Mouse (Mus musculus) MEL (cell line): ENCODE measurements at regions not wholly inside any gene's neighbourhood (a gene's known extent, or its start where the extent isn't known, plus 50 kb on each side); places are given as distances from the start of the nearest gene placed in this dataset.
A peak's percentile ranks its signal among the peaks of the same experiment; 100 is the strongest.
"Not testable (repeated sequence)": the region's sequence is repeated elsewhere in the genome, so short reads cannot be mapped to it uniquely, and the experiment has no call there.

ENCODE experiments used
- DNase-seq: peaks from one replicate; pipeline ENCODE4 v3.0.0; 2011; ENCODE audit warnings: low read depth, low spot score
- H3K27ac ChIP-seq: 2 replicates; pipeline ENCODE4 v1.5.1; 2012; ENCODE audit warnings: low read depth, mild to moderate bottlenecking, control low read depth, low read length, moderate library complexity; ENCODE audit not compliant: control insufficient read depth
- H3K27me3 ChIP-seq, 2 experiments: fragments of 150-350 bp in 1 of 2; sonication (generic) in 1 of 2; 2 replicates each; pipeline ENCODE4 v1.6.1; 2012; ENCODE audit warnings: low read length in 2 of 2, mild to moderate bottlenecking in 2 of 2, improper control_type of control experiment in 1 of 2, moderate library complexity in 1 of 2; ENCODE audit not compliant: insufficient read depth in 2 of 2, control insufficient read depth in 1 of 2
- H3K36me3 ChIP-seq, 2 experiments: 2 replicates each; pipeline ENCODE4 v1.6.1; 2012 to 2014; ENCODE audit warnings: low read length in 2 of 2, improper control_type of control experiment in 1 of 2, inconsistent platforms in 1 of 2, mild to moderate bottlenecking in 1 of 2; ENCODE audit not compliant: insufficient read depth in 2 of 2, control insufficient read depth in 1 of 2
- H3K4me1 ChIP-seq, 2 experiments: fragments of 150-350 bp in 1 of 2; sonication (generic) in 1 of 2; 2 replicates each; pipeline ENCODE4 v1.6.1; 2012; ENCODE audit warnings: low read length in 2 of 2, improper control_type of control experiment in 1 of 2, mild to moderate bottlenecking in 1 of 2; ENCODE audit not compliant: insufficient read depth in 2 of 2, control insufficient read depth in 1 of 2
- H3K4me3 ChIP-seq, 2 experiments: fragments of 150-350 bp in 1 of 2; sonication (generic) in 1 of 2; 2 replicates each; pipeline ENCODE4 v1.5.1; 2012; ENCODE audit warnings: low read depth in 2 of 2, low read length in 2 of 2, mild to moderate bottlenecking in 2 of 2, moderate library complexity in 2 of 2, control low read depth in 1 of 2, improper control_type of control experiment in 1 of 2; ENCODE audit not compliant: control insufficient read depth in 1 of 2, insufficient read depth in 1 of 2
- H3K79me2 ChIP-seq: 2 replicates; pipeline ENCODE4 v1.6.1; 2012; ENCODE audit warnings: mild to moderate bottlenecking, low read length, moderate library complexity; ENCODE audit not compliant: control insufficient read depth, poor library complexity, insufficient read depth
- H3K9ac ChIP-seq: 2 replicates; pipeline ENCODE4 v1.6.1; 2012; ENCODE audit warnings: low read depth, mild to moderate bottlenecking, control low read depth, low read length, moderate library complexity; ENCODE audit not compliant: control insufficient read depth, poor library complexity, severe bottlenecking
- H3K9me3 ChIP-seq: fragments of 150-350 bp; sonication (generic); replicated peaks from 2 replicates; pipeline ENCODE4 v1.6.1; 2012; ENCODE audit warnings: mild to moderate bottlenecking, low read length, improper control_type of control experiment, moderate library complexity; ENCODE audit not compliant: insufficient read depth
- E2F4 ChIP-seq: IDR thresholded peaks from 2 replicates; pipeline ENCODE4 v1.6.1; 2011; ENCODE audit warnings: low read depth, low read length, improper control_type of control experiment, borderline replicate concordance
- EP300 ChIP-seq, 2 experiments: IDR thresholded peaks; 2 replicates each; pipeline ENCODE4 v1.6.1; 2011; ENCODE audit warnings: improper control_type of control experiment in 2 of 2, low read length in 2 of 2, low read depth in 1 of 2, mild to moderate bottlenecking in 1 of 2
- ETS1 ChIP-seq: IDR thresholded peaks from 2 replicates; pipeline ENCODE4 v1.6.1; 2012; ENCODE audit warnings: low read depth, mild to moderate bottlenecking, inconsistent platforms, low read length, improper control_type of control experiment, moderate library complexity
- KAT2A ChIP-seq: conservative IDR thresholded peaks from 2 replicates; pipeline ENCODE4 v1.6.1; 2012; ENCODE audit warnings: low read depth, low read length, improper control_type of control experiment, inconsistent platforms
- MEF2A ChIP-seq: IDR thresholded peaks from 2 replicates; pipeline ENCODE4 v1.6.1; 2014; ENCODE audit warnings: low read depth, mild to moderate bottlenecking, inconsistent platforms, low read length, improper control_type of control experiment; ENCODE audit not compliant: poor library complexity, insufficient replicate concordance, severe bottlenecking; ENCODE audit errors: extremely low read depth
- MYB ChIP-seq: IDR thresholded peaks from 2 replicates; pipeline ENCODE4 v1.6.1; 2011; ENCODE audit warnings: mild to moderate bottlenecking, low read depth, low read length, improper control_type of control experiment
- SMC3 ChIP-seq: IDR thresholded peaks from 2 replicates; pipeline ENCODE4 v1.6.1; 2011; ENCODE audit warnings: low read depth, low read length, improper control_type of control experiment
- TAL1 ChIP-seq: IDR thresholded peaks from 2 replicates; pipeline ENCODE4 v1.6.1; 2012; ENCODE audit warnings: mild to moderate bottlenecking, inconsistent platforms, low read length, moderate library complexity, mixed read lengths
- TBP ChIP-seq: IDR thresholded peaks from 2 replicates; pipeline ENCODE4 v1.8.0; 2011; ENCODE audit warnings: low read depth, low read length, improper control_type of control experiment
- USF1 ChIP-seq: IDR thresholded peaks from 2 replicates; pipeline ENCODE4 v1.6.1; 2014; ENCODE audit warnings: low read depth, mild to moderate bottlenecking, inconsistent platforms, low read length, improper control_type of control experiment, moderate library complexity
- USF2 ChIP-seq, 2 experiments: IDR thresholded peaks; 2 replicates each; pipeline ENCODE4 v1.6.1; 2011 to 2012; ENCODE audit warnings: improper control_type of control experiment in 2 of 2, low read length in 2 of 2, borderline replicate concordance in 1 of 2, inconsistent platforms in 1 of 2, low read depth in 1 of 2, mild to moderate bottlenecking in 1 of 2; ENCODE audit not compliant: insufficient read depth in 1 of 2
- ZC3H11A ChIP-seq: IDR thresholded peaks from 2 replicates; pipeline ENCODE4 v1.6.1; 2012; ENCODE audit warnings: low read depth, mild to moderate bottlenecking, inconsistent platforms, low read length, improper control_type of control experiment
- ZNF384 ChIP-seq: IDR thresholded peaks from 2 replicates; pipeline ENCODE4 v1.6.1; 2012; ENCODE audit warnings: low read depth, mild to moderate bottlenecking, inconsistent platforms, low read length, improper control_type of control experiment

DNA sequence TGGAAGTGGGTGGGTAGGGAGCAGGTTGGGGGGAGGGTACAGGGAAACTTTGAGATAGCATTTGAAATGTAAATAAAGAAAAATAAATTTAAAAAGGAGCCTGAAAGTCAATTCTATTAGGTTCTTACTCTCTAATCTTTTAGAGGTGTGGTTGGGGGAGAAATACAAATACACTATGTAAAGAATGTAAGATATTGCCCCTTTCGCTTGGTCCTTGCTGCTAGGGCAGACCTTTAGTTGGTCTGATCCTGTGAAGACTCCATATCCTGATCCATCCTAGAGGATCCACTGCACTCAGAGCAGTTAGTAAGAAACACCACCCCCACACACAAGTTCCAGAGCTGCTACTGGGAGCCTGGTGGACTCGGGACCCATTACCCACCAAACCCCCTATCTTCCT is 412.7 kb downstream of the Rpia start:
- not testable (repeated sequence) for H3K36me3 ChIP-seq, H3K27me3 ChIP-seq, H3K9ac ChIP-seq, H3K9me3 ChIP-seq, H3K4me1 ChIP-seq, H3K4me3 ChIP-seq, DNase-seq, H3K27ac ChIP-seq, H3K79me2 ChIP-seq

DNA sequence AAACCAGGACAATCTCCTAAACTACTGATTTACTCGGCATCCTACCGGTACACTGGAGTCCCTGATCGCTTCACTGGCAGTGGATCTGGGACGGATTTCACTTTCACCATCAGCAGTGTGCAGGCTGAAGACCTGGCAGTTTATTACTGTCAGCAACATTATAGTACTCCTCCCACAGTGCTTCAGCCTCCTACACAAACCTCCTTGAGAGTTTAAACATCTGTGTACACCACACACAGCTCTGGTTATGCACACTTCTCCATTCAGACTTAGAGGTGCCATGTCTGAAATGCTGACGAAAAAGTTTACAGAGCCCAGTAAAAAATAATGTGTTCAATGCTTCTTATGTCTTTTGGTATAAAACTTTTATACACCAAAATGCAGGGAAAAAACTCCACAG is 420.2 kb downstream of the Rpia start:
- DNase-seq, H3K27me3 ChIP-seq, H3K9ac ChIP-seq, H3K36me3 ChIP-seq, H3K4me3 ChIP-seq, H3K4me1 ChIP-seq, H3K27ac ChIP-seq, H3K9me3 ChIP-seq, H3K79me2 ChIP-seq: not testable (repeated sequence)

DNA sequence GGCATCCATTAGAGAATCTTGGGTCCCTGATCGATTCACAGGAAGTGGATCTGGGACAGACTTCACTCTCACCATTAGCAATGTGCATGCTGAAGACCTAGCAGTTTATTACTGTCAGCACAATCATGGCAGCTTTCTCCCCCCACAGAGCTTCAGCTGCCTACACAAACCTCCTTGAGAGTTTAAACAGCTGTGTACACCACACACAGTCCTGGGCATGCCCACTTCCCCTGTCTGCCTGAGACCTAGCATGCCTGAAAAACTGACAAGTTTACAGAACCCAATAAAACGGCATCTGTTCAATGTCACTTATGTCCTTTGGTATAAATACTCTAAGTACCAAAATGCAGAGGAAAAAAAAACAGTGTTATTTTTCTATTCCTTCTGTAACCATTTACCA is 435.7 kb downstream of the Rpia start:
- no peaks in the 10 kb centered on the region for H3K79me2 ChIP-seq
- H3K4me3 ChIP-seq, result no peak overlapping the region
- DNase-seq, result no peak
- no peak overlapping the region for H3K9ac ChIP-seq
- H3K27me3 ChIP-seq, result no peaks in the 10 kb centered on the region
- H3K27ac ChIP-seq, result no peak overlapping the region
- H3K9me3 ChIP-seq, result no peaks in the 10 kb centered on the region
- TF ChIP-seq ZC3H11A (no peak), MEF2A (no peak), EP300 (IDR thresholded peaks at IDR 0.05; ENCODE audit: low read depth in 1 of 2, low read length in 2 of 2) (no peak), SMC3 (no peak), KAT2A (no peak), MYB (no peak), USF2 (IDR thresholded peaks at IDR 0.05; ENCODE audit: borderline replicate concordance in 1 of 2, insufficient read depth in 1 of 2, low read depth in 1 of 2, low read length in 2 of 2) (no peak), USF1 (no peak), TAL1 (no peak)
- TF ChIP-seq, all 39 proteins: peak for 0
- no peaks in the 10 kb centered on the region for H3K36me3 ChIP-seq
- no peaks in the 10 kb centered on the region for H3K4me1 ChIP-seq

DNA sequence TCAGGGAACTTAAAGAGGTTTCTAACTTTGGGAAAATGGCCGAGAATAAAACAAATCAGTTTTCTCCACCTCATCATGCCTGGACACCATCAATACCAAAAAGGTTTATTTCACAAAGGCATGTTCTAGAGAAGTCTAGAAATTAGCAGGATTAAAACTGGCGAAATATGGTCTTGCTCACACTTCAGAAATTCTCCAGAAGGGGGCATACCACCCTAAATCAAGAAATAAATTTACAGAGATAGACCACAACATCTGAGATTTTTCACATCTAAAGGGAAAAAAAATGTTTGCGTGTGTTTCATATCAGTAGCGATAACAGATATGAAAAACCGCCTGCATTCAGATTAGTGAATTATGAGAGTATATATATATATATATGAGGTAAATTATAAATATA is 449.9 kb downstream of the Rpia start:
- Histone ChIP-seq H3K9ac (no peak overlapping the region), H3K36me3 (no peaks in the 10 kb centered on the region), H3K9me3 (no peaks in the 10 kb centered on the region)
- TF ChIP-seq TBP, result no peak
- peak; percentile 28; the same call in 1 of the 2 replicates for TF ChIP-seq SMC3
- no peak for TF ChIP-seq E2F4
- TF ChIP-seq ETS1, result no peak
- no peak for TF ChIP-seq ZNF384
- TF ChIP-seq, all 39 proteins: peak for 1
- Histone ChIP-seq H3K4me3 (no peak overlapping the region), H3K27ac (no peak overlapping the region), H3K79me2 (no peaks in the 10 kb centered on the region), H3K4me1 (no peaks in the 10 kb centered on the region), H3K27me3 (no peaks in the 10 kb centered on the region)
- DNase-seq, result peak; percentile 2

DNA sequence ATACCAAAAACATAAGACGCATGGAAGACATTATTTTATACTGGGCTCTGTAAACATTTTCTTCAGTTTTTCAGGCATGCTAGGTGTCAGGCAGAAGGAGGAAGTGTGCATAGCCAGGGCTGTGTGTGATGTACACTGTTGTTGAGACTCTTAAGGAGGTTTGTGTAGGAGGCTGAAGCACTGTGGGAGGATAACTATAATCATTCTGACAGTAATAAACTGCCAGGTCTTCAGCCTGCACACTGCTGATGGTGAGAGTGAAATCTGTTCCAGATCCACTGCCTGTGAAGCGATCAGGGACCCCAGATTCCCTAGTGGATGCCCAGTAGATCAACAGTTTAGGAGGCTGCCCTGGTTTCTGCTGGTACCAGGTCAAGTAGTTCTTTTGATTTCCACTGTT is 451.3 kb downstream of the Rpia start:
- H3K79me2 ChIP-seq, H3K27me3 ChIP-seq, H3K9ac ChIP-seq, H3K9me3 ChIP-seq, H3K36me3 ChIP-seq, H3K4me3 ChIP-seq, H3K4me1 ChIP-seq, DNase-seq, H3K27ac ChIP-seq: not testable (repeated sequence)
